Mouse (Mus musculus) testis, postnatal 10 days (tissue): ENCODE results near the gene Nxpe4.

Experiments
- DNase-seq: peaks from one replicate; pipeline ENCODE4 v3.0.0; 2021; ENCODE audit warnings: low spot score

Gene Nxpe4

DNA sequence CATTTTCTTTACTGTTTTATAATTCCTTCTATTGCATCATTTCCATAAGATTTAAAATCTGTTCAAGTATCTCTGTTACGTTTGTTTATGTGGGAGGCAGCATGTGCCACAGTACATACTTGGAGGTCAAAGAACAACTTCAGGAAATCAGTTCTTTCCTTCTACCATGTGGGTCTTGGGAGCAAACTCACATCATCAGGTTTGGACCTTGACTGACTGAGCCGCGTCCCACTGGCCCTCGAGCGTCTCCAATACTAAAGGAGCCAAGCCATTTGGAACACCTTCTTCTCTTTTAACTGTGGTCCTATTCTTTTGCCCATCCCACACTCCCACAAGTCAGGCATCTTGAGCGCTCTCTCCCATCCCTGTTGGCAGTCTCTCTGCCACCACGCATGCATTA lies 167.8 kb downstream of the Nxpe4 start:
- no peak for DNase-seq

DNA sequence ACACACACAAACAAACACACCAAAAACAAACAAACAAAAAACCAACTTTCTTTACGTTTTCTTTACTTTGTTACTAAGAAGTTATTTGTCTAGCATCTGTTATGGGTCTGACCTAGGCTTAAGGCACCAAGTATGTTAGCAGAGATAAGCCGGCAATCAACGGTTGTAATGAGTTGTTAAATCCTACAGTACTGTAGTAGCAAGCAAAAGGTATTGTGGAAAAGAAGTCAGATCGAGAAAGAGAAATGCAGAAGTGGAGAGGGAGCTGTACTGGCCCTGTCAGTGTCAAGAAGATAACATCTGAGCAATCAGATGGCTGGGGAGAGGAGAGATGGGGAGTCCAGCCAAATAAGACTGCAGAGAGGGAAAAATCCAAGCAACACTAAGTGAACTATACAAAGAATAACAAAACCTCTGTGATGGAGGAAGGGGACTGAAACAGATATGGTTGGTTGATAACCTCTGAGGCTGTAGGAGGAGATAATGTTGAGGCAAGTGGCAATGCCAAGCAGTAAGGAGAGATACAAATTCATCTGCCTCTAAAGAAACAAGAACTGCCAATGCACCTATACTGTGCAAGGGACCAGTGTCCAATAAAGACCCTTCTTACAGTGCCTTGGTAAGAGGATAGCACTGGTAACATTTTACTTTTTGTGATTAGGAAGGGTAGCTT lies 177.1 kb downstream of the Nxpe4 start:
- no peak for DNase-seq

DNA sequence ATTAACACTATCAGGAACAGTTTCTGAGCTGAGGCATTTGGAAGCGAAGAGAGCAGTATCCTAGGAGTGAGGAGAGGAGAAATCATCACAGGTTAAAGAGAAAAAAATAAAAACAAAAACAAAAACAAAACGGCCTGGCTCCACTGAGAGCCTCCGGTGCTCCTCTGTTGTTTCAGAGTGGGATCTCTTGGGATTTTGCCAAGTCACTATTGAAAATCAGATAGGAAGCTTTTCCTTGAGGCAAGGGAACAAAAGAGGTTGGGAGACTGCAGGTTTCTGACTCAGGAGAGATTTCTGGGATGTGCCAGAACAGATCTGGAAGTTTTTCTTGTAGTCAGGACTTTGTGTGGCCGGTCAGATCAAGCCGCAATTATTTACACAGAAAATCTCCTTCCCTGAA lies 177.7 kb downstream of the Nxpe4 start:
- no peak for DNase-seq

DNA sequence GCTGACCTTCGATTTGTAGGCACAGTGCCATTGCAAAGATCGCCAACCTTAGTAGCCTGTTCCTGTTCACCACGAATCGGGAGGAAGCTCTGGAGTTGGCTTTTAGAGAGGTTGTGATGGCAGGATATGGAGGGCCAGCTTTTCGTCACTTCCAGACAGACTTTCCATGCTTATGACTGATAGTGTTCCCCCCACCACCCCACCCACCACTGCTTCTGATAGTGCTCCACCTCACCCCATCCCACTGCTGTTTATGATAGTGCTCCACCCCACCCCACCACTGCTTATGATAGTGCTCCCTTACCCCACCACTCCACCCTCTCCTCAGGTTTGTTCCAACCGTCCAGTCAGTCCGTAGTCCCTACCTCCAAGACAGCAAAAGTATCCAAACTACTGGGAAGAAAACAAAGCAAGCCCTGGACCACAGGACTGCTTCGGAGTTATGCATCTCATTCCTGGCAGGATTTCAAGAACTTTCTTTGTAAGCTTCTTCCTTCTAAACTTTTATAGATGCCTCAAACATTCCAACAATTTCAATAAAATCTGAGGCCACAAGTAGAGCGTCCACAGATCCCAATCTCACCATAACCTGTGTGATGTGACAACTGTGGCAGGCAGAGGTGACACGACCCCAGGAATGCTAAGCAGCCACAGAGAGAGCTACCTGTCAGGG lies 179.0 kb downstream of the Nxpe4 start:
- DNase-seq, result no peak

DNA sequence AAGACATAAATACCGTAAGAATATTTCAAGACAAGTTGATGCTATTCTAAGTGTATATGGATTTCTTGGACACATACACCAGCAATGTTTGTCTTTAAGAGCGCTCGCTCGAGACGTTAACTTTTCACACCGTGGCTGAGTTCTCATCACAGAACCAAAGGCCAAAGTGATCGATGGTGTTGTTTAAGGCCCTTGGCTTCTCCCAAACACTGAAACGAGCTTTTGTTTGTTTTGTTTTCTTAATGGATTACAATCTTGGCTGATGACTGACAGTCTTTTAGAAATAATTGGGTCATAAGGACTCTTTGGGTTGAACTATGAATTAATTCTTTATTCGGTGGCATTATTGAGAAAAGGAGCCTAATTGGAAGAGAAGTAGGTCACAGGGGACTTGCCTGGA lies 183.6 kb downstream of the Nxpe4 start:
- DNase-seq, result no peak

DNA sequence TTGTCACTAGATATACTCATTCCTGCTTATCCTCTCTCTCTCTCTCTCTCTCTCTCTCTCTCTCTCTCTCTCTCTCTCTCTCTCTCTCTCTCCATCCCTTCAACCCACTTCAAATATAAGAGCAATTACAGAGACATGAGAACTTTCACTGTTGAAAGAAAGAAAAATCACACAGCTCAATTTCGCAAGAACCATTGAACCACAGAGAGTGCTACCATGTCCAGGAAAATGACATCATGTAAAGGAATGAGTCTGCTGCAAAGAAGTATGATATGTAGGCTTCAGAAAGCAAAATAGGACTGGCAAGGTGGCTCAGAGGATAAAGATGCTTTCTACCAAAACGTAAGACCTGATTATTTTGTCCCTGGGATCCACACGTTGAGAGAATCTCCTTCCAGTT lies 184.0 kb downstream of the Nxpe4 start:
- DNase-seq, result no peak

DNA sequence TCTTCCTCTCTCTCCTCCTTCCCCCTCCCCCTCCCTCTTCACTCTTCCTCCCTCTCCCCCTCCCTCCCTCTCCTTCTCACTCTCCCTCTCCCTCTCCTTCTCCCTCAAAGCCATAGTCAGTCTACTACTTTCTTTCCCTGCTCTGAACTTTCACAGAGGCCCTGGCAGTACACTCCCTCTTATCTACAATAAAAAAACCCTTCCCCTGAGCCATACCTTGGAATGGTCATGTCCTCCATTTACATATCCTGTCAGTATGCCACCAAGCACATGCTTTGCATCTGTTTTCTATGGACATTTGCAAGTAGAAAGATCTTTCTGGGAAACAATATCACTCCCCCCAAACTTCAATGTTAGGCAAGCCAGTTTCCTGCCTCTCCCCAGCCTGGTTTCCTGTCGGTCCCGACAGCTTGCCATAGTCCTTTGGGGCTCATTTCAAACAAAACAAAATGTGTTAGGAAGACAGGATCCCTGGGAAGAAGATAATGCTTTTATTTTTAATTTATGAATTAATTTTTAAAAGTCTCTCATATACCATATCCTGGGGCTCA lies 191.4 kb downstream of the Nxpe4 start, which contains the start of gene Nxpe2:
Gene Nxpe2, minus strand, starts transcription at position 307 of the 551 bp plus-strand sequence.
- no peak for DNase-seq

DNA sequence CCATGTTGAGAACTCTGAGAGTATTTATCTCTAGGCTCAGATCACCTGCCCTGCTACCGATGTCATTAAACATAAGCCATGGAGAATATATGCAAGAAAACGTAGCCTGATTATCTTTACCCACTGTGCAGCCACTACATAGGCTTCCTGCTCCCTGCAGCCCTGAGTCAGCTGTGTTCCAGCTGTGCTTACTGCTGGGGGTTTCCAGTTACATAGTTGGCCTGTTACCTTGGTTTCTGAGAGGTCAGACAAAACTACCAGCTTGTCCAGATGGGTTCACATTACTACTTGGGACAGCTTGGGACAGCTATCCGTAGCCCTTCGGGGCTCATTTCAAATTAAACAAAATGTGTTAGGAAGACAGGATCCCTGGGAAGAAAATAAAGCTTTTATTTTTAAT lies 192.3 kb downstream of the Nxpe4 start:
- no peak for DNase-seq

DNA sequence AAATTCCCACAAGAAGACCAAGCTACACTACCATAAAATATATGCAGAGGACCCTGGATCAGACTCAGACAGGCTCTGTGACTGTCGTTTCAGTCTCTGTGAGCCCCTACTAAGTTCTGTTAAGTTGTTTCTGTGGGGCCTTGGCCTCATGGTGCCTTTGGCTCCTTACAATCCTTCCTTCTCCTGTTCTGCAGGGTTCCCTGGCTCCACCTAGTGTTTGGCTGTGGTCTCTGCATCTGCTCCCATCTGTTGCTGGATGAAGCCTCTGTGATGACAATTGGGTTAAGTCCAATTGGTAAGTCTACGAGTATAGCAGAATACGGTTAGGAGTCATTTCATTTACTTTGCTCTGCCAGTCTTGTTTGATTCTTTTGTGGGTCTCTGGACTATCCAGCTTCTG lies 193.0 kb downstream of the Nxpe4 start:
- peak; percentile 81 for DNase-seq

DNA sequence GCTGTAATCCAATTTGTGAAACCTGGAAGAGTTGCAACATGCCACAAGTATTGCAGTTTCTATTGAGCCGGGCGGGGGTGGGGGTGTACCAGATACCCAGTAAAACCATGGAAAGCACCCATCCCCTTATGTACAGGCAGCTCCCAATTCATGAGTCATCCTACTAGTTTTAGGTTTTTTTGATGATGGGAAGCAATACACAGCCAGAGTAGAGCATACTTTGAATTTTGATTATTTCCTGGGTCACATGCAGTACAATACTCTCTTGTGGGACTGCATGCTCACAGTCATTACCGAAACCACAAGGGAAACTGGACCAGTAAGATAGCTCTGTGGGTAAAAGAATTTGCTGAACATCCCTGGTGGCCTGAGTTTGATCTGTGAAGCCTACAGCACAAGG lies 195.3 kb downstream of the Nxpe4 start:
- no peak for DNase-seq

DNA sequence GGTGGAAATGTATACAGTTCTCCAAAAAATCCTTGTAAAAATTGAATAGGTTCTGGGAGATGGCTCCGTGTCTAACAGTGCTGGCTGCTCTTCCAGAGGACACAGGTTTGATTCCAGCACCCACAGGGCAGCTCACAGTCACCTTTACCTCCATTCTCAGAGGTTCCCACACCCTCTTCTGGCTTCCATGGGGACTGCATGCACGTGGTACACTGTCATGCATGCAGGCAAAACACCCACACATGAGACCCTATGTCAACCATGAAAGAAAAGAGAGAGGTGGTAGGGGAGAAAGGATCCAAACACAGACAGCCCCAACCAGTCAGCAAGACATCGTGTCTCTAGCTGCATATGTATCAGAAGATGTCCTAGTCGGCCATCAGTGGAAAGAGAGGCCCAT lies 199.0 kb downstream of the Nxpe4 start:
- DNase-seq, result no peak

DNA sequence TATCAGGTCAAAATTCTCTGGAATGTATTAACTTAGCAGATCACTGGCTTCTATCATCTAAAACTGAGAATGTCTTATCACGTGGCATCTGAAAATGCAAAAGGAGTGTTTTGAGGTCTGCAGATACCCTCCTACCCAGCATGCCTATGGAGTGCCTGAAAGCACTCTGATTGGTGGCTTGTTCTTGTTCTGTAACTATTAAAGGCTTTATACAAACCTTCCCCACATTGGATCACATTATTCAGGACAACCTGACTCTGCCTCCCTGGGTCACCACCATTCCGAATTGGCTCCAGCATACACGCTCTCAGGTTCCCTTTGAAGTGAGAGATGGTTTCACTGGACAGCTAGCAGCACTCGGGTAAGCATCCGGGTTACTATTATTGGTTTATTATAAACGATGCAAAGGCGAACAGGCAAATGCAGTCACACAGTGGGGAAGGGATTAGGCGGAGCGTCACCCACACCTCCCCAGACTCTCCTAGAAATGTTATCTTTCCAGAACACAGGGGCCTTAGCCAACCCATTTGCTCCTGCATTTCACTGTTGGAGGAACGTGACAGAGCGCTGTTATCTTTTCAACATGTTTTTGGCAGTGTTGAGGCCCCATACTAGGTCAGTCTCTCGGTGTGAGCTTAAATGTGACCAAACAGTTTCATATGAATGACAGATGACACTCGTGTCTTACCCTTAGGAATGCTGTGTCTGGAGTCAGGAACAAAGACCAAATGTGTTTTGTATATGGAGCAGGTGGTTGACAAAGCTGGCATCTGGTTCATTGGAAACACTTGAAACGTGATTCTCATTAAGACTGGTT lies 200.2 kb downstream of the Nxpe4 start:
- DNase-seq, result no peak

DNA sequence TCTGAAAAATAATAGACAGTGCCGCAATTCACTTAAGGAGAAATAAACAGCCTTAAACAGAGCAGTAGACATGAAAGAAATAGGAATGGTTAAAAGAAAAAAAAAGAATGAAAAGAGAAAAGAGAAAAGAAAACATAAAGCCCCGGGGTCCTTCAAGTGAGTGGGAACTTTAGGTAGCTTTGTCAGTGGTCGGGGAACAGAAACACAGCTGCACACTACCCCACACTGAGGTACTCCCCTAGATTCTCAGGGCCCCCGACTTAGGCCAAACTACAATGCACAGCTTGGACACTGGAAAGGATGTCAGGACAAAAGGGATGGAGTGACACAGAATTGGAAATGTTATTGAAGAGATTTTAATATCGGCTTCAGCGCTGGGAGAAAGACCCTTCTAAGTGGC lies 200.9 kb downstream of the Nxpe4 start:
- DNase-seq, result no peak

DNA sequence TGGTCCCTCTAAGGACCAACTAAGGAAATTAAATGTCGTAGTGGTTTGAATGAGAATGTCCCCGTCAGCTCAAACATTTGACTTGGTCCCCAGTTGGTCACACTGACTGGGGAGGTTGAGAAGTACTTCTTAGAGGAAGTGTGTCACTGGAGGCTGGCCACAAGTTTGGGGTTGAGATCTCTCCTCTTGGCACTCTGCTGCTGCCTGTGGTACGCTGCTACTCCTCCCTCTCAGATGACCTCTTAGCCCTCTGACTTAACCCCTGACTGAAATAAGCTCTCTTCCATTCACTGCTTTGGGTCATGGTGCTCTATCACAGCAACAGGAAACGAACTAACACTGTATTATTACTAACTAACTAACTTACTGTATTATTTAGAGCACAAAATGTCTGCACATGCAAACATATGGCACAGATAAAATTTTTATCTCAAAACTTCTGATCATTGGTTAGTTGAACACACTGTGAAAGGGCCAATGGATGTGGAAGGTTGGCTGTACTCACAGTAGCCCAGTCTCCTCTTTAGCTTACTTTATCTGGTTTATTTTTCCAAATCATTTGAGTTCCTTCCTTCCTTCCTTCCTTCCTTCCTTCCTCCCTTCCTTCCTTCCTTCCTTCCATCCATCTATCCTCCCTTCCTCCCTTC lies 211.5 kb downstream of the Nxpe4 start:
- no peak for DNase-seq

DNA sequence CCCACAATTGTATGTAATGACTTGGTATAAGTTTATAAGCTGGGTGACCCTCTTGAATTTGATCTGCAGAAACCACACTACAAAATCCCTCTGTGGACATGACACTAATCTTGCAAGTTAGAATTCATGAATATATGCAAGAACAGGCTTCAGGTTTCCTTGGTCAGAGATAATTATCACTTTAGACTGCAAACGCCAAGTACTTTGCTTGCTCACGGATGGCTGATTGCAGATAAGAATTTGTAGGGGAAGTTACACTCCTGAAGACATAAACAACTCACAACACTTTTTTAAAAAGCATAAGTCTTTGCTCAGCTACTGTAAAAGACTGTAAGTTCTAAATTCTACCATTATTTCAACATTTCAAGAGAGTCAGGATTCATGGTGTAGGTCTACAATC lies 212.5 kb downstream of the Nxpe4 start:
- no peak for DNase-seq

DNA sequence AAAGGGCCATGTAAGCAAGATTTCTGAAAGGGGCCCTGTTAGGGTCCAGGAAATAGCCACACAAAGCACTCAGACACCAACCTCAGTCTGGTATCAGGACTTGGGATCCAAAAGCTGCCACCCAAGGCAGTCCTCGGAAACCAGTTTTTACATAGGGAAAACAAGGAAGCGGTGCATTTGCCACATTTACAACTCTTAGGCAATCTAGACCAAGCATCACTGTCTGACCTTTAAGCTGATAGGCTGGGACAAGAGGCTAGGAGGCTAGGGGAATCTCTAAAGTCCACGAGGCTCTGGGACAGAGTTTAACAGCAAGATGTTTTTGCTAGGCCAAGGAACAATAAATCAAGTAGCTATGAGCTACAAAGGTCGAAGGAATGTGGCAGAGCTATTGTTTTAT lies 226.6 kb downstream of the Nxpe4 start:
- DNase-seq, result no peak

DNA sequence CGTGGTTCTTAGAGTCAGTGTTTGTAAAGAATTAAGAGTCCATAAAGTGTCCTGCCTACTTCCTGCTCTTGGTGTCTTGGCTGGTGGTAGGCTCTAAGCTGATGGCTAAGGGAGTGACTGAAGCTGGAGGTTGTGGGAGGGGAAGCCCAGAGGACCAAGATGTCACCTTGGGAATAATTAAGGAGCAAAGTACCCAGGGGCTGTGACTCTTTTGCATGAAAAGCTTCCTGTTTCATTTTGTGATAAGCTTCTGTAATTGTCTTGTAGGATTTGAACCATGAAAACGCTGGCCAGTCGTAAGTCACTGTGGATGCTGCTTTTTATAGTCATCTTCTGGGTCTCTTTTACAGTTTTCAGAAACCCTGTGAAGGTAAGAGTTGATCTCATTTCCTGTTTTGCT lies 228.2 kb downstream of the Nxpe4 start:
- no peak for DNase-seq

DNA sequence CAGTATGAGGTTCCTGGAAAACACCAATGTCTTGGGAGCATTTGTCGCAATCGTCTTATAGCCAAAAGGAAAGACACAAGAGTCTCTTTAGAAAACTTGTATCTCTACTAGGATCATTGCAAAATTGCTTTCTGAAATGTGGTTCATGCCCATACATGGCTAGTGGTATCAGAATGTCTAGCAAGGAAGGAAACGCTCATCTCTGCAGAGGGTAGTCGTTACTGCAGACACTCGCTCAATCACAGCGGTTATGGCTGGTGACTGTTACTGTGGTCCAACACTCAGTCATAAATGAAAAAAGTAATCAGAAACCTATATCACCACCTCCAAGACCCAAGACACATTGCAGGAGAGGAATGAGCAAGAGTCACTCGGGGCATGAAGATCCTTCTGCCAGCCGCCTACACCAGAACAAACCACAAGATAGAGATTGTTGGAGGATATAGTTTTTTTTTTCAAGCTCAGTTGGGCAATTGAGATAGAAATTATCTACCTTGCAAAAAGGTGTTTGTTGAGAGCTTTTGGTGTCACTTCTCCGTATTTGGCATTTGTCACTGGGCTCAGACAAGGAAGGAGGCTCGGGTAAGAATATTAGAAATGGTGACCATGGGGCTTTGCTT lies 241.9 kb downstream of the Nxpe4 start:
- DNase-seq, result no peak

DNA sequence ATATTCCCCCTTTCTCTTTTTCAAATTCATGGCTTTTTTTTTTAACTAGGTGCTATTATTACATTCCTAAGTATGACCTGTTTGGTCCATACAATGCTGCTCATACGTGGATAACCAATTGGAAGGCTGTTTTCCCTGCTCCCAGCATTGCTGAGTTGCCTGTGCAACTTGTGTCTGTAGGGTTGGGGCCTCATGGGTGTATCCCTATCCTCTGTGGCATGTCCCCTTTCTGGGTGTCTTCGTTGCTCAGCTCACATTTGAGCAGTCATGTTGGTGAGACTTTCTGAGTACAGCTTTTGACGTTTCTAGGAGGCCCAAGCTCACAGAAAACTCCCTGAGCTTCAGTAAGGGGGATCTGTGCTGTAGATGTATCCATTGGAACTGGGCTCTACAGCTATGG lies 242.9 kb downstream of the Nxpe4 start:
- DNase-seq, result no peak

DNA sequence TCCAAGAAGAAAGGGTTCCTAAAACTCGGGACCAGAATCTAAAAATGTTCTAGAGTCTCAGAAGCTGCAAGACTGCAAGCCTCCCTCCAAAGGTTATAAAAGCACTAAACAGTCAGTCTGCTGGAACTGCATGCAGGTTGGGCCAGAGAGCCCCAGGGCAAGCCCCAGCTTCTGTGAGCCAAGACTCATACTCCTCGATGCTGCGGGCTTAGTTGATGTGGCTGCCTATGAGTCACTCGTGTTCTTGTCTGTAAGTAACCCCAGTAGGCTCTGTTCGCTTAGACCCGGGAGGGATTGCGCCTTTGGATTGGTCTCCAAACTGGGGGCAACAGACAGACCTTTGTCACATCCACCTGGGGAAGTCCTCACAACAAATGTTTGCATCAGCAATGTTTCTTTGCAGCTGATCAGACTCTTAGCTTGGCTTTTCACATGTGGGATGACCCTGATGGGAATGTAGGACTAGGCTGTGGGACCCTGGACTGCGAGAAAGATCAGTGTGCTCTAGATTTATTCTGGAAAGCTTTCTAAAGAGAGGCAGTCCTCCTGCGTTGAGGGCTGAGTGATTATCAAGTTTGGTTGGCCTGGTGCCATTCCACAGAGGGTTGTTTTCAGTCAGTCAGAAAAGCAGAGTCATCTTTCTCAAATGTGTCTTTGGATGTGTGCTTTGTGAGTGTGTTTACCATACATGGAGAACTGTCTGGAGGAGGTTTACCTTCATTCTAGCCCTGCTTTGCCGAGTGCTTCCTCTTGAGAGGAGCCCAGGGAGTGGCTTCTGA lies 245.9 kb downstream of the Nxpe4 start:
- no peak for DNase-seq
